Mouse (Mus musculus): ENCODE data around the gene H60b.
"Not testable (repeated sequence)": the region's sequence is repeated elsewhere in the genome, so short reads cannot be mapped to it uniquely, and the experiment has no call there.

Gene H60b

DNA sequence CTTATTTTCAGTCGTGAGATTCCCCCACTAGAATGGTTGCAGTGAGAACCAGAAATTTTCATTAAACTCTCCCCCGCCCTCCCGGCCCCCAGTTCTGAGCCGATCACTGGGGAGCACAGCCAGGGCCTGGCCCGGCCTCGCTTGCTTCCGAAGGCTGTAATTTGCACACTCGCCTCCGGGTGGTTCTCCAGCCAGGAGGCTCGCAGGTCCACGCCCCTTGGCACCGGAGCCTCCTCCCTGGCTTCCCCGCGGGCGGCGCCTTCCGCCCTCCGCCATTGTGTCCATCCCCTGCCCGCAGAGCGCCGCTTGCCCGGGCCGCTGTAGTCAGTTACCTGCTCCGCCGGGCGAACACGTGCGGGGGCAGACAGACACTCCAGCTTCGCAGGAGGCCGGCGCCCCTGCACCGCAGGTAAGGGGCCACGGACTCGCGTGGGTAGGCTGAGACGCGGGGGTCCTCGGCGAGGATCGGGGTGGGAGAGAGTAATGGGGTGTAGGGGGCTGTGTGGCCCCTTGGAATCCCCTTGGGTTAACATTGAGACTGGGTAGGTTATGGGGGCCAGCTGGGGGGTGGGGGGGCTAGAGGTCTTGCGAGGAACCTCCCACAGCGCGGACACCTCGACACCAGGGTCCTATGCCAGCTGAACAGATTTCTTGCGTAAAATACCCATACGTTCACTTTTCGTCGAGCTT is at the start of gene H60b, which contains the start of gene Raet1e:
TSS of gene H60b (plus strand) at position 277 of the 690 bp plus-strand sequence.
TSS of gene Raet1e (plus strand) at position 260 of the 690 bp plus-strand sequence.
- DNase-seq: not testable (repeated sequence)

DNA sequence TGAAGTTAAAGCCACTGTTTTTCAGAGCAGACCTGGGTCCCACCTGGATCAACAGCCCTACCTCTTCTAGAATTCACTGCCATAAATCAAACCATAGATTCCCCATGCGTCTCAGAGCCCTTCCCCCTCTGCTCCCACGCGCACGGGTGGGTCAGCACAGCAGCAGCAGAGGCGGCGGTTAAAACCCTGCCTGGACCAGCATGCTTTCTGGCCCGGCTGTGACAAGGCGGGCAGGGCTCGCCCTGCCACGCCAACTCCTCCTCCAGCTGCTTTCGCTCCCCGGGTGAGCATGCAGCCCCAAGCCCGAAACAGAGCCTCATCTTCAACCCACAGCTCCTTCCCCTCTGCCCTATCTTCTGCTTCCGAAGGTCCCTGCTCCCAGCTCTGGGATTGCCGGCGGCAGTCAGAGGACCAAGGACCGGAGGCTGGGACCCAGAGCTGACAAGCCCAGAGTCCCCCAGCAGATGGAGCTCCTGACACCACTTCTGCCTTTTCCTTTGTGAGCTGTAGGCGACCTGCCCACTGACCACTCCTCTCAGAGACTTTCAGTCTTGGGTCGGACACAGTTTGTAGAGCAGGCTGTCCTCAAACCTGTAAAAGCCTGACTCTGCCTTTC is 17.6 kb upstream of the H60b start:
- DNase-seq: peak; percentile 58

DNA sequence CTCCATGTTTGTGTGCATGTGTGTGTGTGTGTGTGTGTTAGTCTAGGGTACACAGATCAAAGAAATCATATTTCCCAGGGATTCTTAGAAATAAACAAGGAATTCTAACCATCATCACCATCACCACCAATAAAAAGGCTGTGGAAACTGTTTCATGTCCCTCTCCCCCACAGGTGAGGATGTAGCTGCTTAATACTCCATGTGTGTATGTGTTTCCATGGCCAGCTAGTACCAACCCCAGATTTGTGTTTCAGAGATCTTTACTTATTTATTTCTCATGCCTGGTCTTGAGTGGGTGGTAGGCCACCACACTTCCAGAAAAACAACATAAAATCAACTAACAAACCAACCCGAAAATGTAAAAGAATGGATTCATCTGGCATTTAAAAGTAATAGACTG is 16.2 kb upstream of the H60b start:
- DNase-seq: not testable (repeated sequence)

DNA sequence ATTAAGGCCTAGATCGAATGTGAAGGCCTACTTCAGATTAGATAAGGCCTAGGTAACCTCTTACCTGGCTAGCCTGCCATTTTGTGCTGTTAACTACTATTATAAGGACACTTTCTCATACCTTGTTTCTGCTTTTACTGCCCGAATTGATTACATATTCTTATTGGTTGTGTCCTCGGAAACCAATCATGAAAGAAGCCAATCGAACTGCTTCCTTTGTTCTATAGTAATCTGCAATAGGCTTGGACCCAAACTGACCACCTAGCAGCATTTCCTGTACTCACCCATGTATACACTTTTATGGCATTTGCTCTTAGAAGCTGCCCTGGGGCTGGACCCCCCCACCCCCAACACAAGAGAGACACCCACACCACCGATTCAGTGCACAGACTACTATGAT is 15.5 kb upstream of the H60b start:
- DNase-seq: no peak

DNA sequence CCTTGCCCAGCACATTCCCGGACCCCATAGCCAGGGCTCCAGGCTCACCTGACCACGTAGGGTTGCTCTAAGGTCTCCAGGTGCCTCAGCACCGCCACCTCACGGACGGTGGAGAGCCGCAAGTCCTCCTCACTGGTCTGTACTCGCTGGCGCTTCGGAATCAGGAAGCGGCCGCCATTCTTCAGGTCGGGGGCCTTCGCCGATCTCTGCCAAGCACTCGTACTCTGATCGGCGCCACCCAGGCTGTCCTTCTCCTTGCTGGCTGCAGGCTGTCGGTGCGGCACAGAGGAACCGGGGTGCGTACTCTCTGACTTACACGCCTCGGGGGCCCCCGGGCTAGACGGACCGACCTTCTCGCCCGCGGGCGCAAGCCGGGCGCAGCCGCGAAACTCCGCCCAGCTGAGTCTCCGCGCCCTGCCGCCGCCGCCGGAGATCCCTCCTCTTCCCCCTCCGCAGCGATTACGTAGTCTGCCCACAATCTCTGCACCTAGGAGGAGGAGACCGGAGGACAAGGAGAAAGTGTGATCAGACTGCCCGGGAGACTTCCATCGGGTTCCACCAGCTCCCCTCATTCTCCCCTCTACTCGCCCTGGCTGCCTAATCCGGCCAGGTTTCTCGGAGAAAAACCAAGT is 9.8 kb upstream of the H60b start:
- DNase-seq: peak; percentile 47

DNA sequence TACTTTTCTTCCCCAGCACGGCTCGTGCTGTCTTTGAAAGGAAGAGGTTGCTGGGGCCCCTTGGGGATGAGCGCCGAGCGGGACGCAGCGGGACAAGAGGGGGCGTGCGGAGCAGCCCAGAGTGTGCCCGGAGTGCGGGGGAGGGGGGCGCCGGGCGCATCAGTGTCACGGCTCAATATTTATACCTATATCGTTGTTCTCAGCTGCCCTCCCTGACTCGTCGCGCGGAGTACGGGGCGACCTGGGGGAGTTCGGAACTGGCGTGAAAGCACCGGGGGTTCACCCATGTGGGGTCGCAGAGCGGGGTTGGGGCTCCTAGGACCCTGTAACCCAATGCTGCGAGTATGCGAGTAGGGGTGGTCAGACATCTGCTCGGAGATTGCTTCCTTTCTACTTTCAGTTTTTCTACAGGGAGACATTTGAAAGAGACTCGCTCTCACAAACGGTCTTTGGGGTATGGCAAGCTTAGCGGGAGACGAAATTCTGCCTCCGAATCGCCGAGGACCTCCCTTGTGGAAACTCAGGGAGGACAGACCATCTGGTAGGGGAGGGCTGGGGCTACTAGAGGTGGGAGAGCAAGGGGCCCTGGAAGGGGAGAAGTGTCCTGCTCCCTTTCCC is 9.2 kb upstream of the H60b start, which contains the start of gene E030030I06Rik:
TSS of gene E030030I06Rik (minus strand) at position 198 of the 618 bp plus-strand sequence.
- DNase-seq: no peak

DNA sequence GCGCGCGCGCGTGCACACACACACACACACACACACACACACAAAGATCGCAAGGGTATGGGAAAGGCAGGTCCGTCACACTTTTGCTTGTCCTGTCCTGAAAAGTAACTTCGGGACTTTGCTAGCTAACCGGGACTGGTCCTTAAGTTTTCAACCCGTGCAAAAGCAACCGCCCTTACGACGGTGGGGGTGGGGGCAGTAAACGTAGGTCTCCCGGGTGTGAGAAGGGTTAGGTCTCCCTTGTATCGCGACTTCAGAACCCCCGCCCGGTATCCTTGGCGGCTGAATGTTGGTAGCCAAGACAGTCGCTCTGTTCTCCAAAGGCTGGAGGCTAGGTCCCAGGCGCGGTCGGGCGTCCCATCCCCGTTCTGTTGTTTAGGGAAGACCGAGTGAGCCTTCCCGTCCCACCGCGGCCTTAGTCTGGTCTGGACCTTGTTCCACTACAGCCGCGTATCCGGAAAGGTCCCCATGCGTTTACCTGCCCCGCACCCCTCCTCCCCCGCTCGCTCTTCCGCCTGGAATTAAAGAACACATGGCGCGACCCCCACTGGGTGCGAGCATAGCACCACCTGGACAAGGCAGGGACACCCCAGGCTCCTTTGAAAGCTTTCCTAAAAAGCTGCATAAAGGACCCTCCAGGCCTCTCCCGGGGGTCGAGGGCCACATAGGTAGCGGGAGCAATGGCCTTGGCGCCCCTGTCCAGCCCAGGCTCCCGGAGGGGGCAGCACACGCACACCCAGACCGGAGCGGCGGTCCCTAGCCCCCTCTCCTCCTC is 8.5 kb upstream of the H60b start:
- no peak for DNase-seq

DNA sequence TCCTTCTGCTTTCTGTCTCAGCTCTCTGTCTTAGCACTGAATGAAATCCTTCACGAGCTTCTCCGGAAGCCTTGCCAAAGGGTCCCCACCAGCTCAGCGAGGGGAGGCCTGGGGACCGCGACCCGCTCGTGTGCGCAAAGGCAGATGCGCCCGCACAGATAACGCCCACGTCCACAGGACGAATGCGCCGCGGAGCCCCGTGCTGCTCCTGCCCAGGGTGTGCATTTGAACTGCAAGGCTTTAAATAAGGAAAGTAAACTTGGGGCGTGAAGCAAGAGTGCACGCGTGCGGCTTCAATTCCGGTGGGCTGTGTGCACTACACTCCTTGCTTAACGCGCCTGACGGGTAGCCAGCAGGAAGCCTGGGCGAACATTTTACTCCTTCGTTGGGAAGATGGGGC is 7.8 kb upstream of the H60b start:
- DNase-seq: no peak

DNA sequence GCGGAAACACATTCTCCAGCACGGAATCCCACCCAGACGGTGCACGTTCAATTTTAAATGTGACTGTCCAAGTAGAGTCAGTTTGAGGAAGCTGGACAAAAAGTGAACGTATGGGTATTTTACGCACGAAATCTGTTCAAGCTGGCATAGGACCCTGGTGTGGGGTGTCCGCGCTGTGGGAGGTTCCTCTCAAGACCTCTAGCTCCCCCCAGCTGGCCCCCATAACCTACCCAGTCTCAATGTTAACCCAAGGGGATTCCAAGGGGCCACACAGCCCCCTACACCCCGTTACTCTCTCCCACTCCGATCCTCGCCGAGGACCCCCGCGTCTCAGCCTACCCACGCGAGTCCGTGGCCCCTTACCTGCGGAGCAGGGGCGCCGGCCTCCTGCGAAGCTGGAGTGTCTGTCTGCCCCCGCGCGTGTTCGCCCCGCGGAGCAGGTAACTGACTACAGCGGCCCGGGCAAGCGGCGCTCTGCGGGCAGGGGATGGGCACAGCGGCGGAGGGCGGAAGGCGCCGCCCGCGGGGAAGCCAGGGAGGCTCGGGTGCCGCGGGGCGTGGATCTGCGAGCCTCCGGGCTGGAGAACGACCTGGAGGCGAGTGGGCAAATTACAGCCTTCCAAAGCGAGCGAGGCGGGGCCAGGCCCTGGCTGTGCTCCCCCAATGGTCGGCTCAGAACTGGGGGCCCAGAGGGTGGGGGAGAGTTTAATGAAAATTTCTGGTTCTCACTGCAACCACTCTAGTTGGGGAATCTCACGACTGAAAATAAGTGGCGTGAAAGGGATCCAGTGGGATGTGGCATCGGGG is 7.1 kb upstream of the H60b start:
- not testable (repeated sequence) for DNase-seq

DNA sequence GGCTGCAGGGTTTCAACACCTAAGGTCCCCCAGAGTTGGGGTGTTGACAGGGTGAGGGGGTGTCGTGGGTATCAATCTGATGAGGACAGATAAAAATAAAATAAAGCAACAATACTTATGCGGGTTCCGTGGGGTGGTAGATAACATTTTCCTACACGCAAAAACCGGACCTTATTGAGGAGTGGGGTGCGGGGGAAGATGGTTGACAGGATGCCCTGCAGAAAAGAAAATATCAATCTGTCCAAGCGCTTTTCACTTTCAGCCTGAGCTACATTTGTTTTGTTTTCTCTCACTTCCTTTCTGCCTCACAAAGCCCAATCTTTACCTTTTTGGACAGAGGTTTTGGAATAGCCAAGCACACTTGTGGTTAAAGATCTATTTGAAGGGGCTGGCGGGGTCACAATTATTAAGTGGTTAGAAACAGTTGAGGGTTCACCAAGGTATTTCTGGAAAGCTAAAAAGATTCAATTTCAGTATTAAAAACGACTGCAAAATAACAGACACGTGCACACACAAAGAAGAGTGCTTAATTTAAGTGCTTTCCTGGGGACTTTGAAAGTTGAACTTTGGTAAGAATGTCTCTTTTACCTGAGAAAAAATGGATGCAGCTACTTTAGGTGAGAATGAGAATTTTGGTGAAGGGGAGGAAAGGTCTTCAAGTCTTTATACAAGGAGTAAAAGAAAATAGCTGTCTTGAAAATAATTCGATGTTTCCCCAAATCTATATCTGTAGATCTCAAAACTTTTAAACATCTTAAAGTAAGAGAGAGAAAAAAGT is 6.3 kb upstream of the H60b start:
- not testable (repeated sequence) for DNase-seq

DNA sequence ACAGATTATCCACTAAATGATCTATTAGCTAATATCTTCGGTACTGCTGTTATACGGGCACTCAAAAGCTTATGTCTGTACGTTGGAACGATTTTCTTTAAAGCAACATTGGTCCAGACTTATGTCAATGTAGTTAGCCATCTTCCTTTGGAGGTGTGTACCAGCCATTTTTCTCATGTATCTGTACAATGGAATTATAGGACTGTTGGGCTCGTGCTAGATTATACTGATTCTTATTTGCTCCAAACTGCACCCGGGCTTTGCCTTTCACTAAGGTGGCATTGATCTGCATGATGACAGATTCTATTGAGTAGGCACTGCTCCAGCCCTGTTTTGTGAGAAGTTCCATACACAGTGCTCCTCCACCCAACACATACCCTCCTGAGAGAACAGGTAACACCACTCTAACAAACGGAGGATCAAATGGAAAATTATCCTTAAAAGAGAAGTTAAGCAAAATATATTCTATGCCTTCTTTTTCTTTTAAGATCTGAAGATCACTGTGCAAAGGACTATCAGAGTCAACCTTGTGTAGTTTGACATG is 5.2 kb upstream of the H60b start:
- not testable (repeated sequence) for DNase-seq

DNA sequence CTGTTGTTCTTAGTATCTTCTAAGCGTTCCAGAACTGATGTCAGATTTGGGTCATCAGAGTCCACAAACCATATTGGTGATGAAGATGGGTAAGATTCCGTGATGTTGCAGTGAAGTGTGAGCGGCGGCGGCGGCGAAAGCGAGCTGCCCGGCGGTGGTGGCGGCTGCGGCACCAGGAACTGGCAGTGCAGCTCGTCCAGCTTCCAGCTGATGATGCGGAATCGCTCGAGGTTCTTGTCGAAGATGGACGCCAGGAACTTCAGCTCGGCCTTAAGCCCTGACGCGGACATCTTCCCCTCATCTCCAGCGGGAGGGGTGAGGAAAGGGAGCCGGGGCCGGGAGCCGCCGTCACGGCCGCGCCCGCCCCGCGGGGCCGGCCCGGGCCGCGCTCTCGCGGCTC is 4.3 kb upstream of the H60b start:
- not testable (repeated sequence) for DNase-seq

DNA sequence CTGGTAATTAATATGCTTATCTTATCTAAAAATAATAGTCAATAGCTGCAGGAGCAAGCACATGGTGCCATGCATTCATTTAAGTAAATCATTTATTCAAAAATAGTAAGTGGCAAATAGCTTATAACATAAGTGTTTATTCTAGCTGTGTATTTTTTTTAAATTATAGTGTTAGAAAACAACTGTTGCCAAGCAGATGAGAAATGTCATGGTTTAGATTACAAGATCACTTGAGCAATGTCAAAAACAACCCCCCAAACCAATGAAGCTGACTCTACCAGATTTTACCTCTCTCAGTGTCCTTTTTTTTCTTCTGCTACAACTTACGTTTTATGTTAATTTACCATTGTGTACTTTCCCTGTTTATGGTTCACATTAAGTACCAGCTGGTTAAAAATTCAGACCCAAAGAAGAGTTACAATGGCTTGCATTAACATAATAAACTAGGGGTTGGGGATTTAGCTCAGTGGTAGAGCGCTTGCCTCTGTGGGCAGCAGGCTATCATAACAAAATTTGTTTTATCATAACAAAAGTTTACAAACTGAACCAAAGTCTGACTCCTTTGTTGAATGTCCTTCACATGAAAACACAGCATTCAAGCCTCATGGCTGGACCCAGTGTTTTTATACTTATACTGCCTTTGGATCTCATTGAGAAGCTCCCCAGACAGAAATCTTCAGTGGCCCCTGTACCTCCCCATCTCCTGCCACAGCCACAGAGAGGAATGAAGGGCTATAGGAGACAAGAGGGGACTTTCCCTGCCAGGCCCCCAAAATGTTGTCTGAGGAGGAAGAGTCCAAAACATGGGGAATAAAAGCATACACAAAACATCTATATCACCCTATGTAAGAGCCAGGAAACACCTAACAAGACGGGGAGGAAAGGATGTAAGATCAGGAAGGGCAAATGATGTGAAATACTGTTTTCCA is 3.3 kb upstream of the H60b start:
- DNase-seq: no peak

DNA sequence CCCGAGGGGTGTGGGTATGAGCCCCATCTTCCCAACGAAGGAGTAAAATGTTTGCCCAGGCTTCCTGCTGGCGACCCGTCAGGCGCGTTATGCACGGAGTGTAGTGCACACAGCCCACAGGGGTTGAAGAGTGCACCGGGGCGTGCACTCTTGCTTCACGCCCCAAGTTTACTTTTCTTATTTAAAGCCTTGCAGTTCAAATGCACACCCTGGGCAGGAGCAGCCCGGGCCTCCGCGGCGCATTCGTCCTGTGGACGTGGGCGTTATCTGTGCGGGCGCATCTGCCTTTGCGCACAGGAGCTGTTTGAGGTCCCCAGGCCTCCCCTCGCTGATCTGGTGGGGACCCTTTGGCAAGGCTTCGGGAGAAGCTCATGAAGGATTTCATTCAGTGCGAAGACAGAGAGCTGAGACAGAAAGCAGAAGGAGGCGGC is 760 bp downstream of the H60b start:
- no peak for DNase-seq

DNA sequence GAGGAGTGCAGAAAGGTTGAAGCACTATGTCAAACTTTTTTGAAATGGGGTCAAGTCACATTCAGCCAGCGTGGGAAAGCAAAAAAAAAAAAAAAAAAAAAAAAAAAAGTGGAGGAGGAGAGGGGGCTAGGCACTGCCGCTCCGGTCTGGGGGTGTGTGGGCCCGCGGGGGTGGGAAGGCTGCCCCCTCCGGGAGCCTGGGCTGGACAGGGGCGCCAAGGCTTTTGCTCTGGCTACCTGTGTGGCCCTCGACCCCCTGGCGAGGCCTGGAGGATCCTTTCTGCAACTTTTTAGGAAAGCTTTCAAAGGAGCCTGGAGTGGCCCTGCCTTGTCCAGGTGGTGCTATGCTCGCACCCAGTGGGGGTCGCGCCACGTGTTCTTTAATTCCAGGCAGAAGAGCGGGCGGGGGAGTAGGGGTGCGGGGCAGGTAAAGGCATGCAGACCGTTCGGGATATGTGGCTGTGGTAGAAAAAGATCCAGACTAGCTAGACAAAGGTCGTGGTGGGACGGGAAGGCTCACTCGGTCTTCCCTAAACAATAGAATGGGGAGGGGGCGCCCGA is 1.3 kb downstream of the H60b start:
- no peak for DNase-seq

DNA sequence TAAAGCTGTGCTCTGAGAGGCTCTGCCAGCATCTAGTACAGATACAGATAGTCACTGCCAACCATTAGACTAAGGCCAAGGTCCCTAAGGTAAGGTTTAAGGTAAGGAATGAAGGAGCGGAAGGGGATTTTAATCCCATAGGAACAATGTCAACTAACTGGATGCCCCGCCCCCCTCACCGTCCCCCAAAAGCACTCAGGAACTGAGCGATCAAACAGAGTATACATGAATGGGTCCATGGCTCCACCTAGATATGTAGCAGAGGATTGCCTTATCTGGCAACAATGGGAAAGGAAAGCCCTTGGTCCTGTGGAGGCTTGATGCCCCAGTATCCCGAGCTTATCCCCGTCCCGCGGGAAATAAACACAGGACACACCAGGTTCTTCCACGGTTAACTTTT is 4.9 kb downstream of the H60b start:
- DNase-seq: not testable (repeated sequence)

DNA sequence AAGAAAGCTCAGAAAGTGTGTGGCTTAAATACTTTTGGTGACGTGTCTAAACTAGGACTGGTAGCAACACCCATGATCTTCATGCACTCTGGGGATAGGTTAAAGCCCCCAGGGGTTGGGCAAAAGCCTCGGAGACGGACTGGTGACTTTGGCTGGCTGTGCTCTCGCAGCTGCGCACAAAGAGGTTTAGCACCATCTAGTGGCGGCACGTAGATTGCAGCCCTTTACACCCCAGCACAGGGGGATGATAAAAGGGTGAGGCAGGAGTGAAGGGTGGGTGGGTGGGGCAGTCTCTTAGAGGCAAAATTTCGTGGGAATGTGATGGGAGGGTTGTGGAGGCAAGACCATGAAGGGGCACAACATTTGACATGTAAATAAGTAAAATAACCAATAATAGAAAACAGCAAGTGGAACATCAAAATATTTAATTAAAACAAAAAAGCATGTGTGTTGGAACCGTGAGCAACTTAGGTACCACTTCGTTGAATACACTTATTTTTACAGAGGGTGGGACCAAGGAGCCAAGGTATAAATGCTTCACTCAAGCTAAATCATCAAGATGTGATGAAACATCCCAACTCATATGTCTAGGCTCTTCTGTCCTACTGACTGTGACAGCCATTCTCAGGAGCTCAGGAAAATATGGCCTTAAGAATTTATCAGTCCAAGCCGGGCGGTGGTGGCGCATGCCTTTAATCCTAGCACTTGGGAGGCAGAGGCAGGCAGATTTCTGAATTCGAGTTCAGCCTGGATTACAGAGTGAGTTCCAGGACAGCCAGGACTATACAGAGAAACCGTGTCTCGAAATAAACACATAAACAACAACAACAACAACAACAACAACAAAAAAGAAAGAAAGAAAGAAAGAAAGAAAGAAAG is 5.6 kb downstream of the H60b start:
- peak; percentile 68 for DNase-seq

Data from right cerebral cortex, postnatal 25 days (tissue).